Mouse (Mus musculus) heart, adult 2 months (tissue): ENCODE results near the gene Copz2. TPM values are rescaled to one million over a fixed set of nuclear protein-coding genes. Genes with fewer than 3 reads are reported as not detected.
A peak's percentile ranks its signal among the peaks of the same experiment; 100 is the strongest.

ENCODE experiments used
- DNase-seq, 2 experiments: peaks; one replicate each; pipeline ENCODE4 v3.0.0; 2021
- H3K27ac ChIP-seq: fragments of 200-600 bp; 2 replicates; pipeline ENCODE4 v1.8.1; 2022
- H3K27me3 ChIP-seq: fragments of 200-500 bp; 2 replicates; pipeline ENCODE4 v1.6.1; 2012; ENCODE audit warnings: mild to moderate bottlenecking, low read length, inconsistent platforms, mixed read lengths; ENCODE audit not compliant: control insufficient read depth, insufficient read depth
- H3K36me3 ChIP-seq: fragments of 200-500 bp; 2 replicates; pipeline ENCODE4 v1.6.1; 2012; ENCODE audit warnings: low read length, inconsistent platforms; ENCODE audit not compliant: control insufficient read depth, insufficient read depth
- H3K4me1 ChIP-seq: fragments of 200-500 bp; 2 replicates; pipeline ENCODE4 v1.6.1; 2011; ENCODE audit warnings: low read length; ENCODE audit not compliant: control insufficient read depth, insufficient read depth
- H3K4me3 ChIP-seq: fragments of 200-600 bp; 2 replicates; pipeline ENCODE4 v1.8.1; 2022
- H3K79me2 ChIP-seq: fragments of 200-500 bp; replicated peaks from 2 replicates; pipeline ENCODE4 v1.6.1; 2012; ENCODE audit warnings: mild to moderate bottlenecking, inconsistent platforms, low read length, moderate library complexity, mixed read lengths; ENCODE audit not compliant: control insufficient read depth, insufficient read depth
- H3K9ac ChIP-seq: fragments of 200-500 bp; 2 replicates; pipeline ENCODE4 v1.6.1; 2012; ENCODE audit warnings: low read depth, mild to moderate bottlenecking, control low read depth, inconsistent platforms, low read length, mixed read lengths
- CTCF ChIP-seq: fragments of 200-600 bp; IDR thresholded peaks from 2 replicates; pipeline ENCODE4 v1.8.1; 2022; ENCODE audit warnings: antibody characterized with exemption, mild to moderate bottlenecking, moderate library complexity
- EP300 ChIP-seq: fragments of 200-500 bp; IDR thresholded peaks from 2 replicates; pipeline ENCODE4 v1.6.1; 2011; ENCODE audit warnings: low read depth, low read length, control low read depth; ENCODE audit not compliant: insufficient read depth
- POLR2A ChIP-seq: fragments of 200-500 bp; IDR thresholded peaks from 2 replicates; pipeline ENCODE4 v1.6.1; 2011; ENCODE audit warnings: mild to moderate bottlenecking, low read depth, low read length, control low read depth; ENCODE audit not compliant: insufficient read depth
- WGBS: fragments of 180-500 bp; shearing (Covaris S2); methylation state at CpG from one replicate; pipeline ENCODE4 v1.1.7; 2018; 5-methylcytosine and 5-hydroxymethylcytosine counted together
- intact Hi-C: fragments of 180-260 bp; cut with DNase I; formaldehyde crosslinking; loops from one replicate; pipeline ENCODE4 v1.15.1; 2025
- microRNA-seq, 2 experiments: library from miRNA; unstranded; fragments of <30 nt; microRNA quantifications; one replicate each; pipeline ENCODE4 v1.2.0; 2021
- polyA plus RNA-seq: library from polyadenylated mRNA; depleted of rRNA; stranded (reverse); fragments of >200 nt; gene quantifications from 2 replicates; pipeline ENCODE4 v1.2.3, GENCODE M21; 2012; rRNA removed
- total RNA-seq, 2 experiments: library from RNA; stranded (reverse); gene quantifications; 2 replicates each; pipeline ENCODE4 v1.2.3; 2021

Gene Copz2
- total and polyA plus RNA-seq, 3 experiments: 35.0 to 55.0 (median 36.9) TPM

GRCm38 (mm10) chr11:96906431-96907161 is 56.9 kb downstream of the Copz2 start:
- intact Hi-C loops: no loop called here
- Histone ChIP-seq H3K27me3 (no peaks in the 10 kb centered on the region), H3K9ac (no peak overlapping the region), H3K4me3 (no peak overlapping the region), H3K36me3 (no peaks in the 10 kb centered on the region), H3K79me2 (no peaks in the 10 kb centered on the region), H3K27ac (peak overlapping the region; percentile 73), H3K4me1 (no peaks in the 10 kb centered on the region; the same call in 1 of the 2 replicates)
- TF ChIP-seq POLR2A (no peak), CTCF (no peak), EP300 (peak; percentile 66; the same call in 1 of the 2 replicates)
- DNase-seq: peak; percentile 58 to 64
- WGBS: 32% methylated on average over 15 of the region's 15 CpGs

GRCm38 (mm10) chr11:96908594-96908993 is 58.9 kb downstream of the Copz2 start:
- H3K27ac ChIP-seq: no peak overlapping the region
- no peaks in the 10 kb centered on the region for H3K36me3 ChIP-seq
- TF ChIP-seq POLR2A (no peak), EP300 (no peak), CTCF (no peak)
- H3K27me3 ChIP-seq: no peaks in the 10 kb centered on the region
- H3K79me2 ChIP-seq: no peaks in the 10 kb centered on the region
- no peak for DNase-seq
- no peak overlapping the region for H3K4me3 ChIP-seq
- H3K9ac ChIP-seq: no peak overlapping the region
- 95% methylated on average over 12 of the region's 12 CpGs for WGBS
- H3K4me1 ChIP-seq: no peaks in the 10 kb centered on the region; the same call in 1 of the 2 replicates
- intact Hi-C loops: no loop called here

GRCm38 (mm10) chr11:96910003-96910402 is 60.3 kb downstream of the Copz2 start:
- no peak overlapping the region for H3K4me3 ChIP-seq
- intact Hi-C loops: loop anchor here (1.0 to 5.0 kb wide), 2 partner anchors 43 to 148 kb away; no protein-coding TSS in a partner anchor
- TF ChIP-seq POLR2A (no peak), EP300 (peak; percentile 76; the same call in 1 of the 2 replicates), CTCF (peak; percentile 92)
- H3K79me2 ChIP-seq: no peaks in the 10 kb centered on the region
- 25% methylated on average over 7 of the region's 7 CpGs for WGBS
- H3K4me1 ChIP-seq: no peaks in the 10 kb centered on the region; the same call in 1 of the 2 replicates
- H3K36me3 ChIP-seq: no peaks in the 10 kb centered on the region
- no peak overlapping the region for H3K27ac ChIP-seq
- no peaks in the 10 kb centered on the region for H3K27me3 ChIP-seq
- no peak overlapping the region for H3K9ac ChIP-seq
- peak; percentile 76 to 80 for DNase-seq

Small RNA genes within 50 kb of the gene (microRNA-seq; reads per million reads assigned to microRNA genes)
- 107 to 236 reads per million in 2 experiments for gene Mir152

Other genes with a start within 250 kb of the Copz2 start
- gene Snx11, start 72.3 kb upstream of the Copz2 start, total RNA-seq: 10 to 100 TPM; 11.6 to 12.5 TPM
- 11.1 and 16.2 TPM in 2 replicates for gene Snx11, start 72.3 kb upstream of the Copz2 start, polyA plus RNA-seq
- gene Cbx1, start 60.7 kb upstream of the Copz2 start, total RNA-seq: 10 to 100 TPM; 34.8 to 36.9 TPM
- 8.4 and 11.1 TPM in 2 replicates for gene Cbx1, start 60.7 kb upstream of the Copz2 start, polyA plus RNA-seq
- gene Nfe2l1, start 19.9 kb upstream of the Copz2 start, total RNA-seq: 100 to 1,000 TPM; 395 to 436 TPM
- gene Nfe2l1, start 19.9 kb upstream of the Copz2 start, polyA plus RNA-seq: 397 and 529 TPM in 2 replicates
- 10 to 100 TPM; 17.4 to 25.2 TPM for gene Cdk5rap3, start 66.6 kb downstream of the Copz2 start, total RNA-seq
- gene Cdk5rap3, start 66.6 kb downstream of the Copz2 start, polyA plus RNA-seq: 13.8 and 17.5 TPM in 2 replicates
- gene Prr15l, start 78.2 kb downstream of the Copz2 start, total RNA-seq: 1 to 10 TPM in 1 of 2 experiments, under 1 TPM in 1; 0.93 to 2.1 TPM
- 0.70 and 2.5 TPM in 2 replicates for gene Prr15l, start 78.2 kb downstream of the Copz2 start, polyA plus RNA-seq
- gene Pnpo, start 94.1 kb downstream of the Copz2 start, total RNA-seq: 10 to 100 TPM; 12.9 to 13.0 TPM
- 21.3 and 22.0 TPM in 2 replicates for gene Pnpo, start 94.1 kb downstream of the Copz2 start, polyA plus RNA-seq
- 10 to 100 TPM; 10.4 to 12.4 TPM for gene Sp2, start 133.1 kb downstream of the Copz2 start, total RNA-seq
- 10.3 and 12.3 TPM in 2 replicates for gene Sp2, start 133.1 kb downstream of the Copz2 start, polyA plus RNA-seq
- under 1 TPM; 0.11 to 0.21 TPM for gene Sp6, start 163.5 kb downstream of the Copz2 start, total RNA-seq
- gene Sp6, start 163.5 kb downstream of the Copz2 start, polyA plus RNA-seq: 0.21 and 0.23 TPM in 2 replicates
- gene Scrn2, start 180.1 kb downstream of the Copz2 start, total RNA-seq: 10 to 100 TPM; 12.6 TPM
- 13.0 and 16.3 TPM in 2 replicates for gene Scrn2, start 180.1 kb downstream of the Copz2 start, polyA plus RNA-seq
- under 1 TPM in 1 of 2 experiments, not detected in 1; 0.18 TPM for gene Lrrc46, start 191.5 kb downstream of the Copz2 start, total RNA-seq
- 0.50 and 1.0 TPM in 2 replicates for gene Lrrc46, start 191.5 kb downstream of the Copz2 start, polyA plus RNA-seq
- gene Mrpl10, start 191.7 kb downstream of the Copz2 start, total RNA-seq: 10 to 100 TPM; 76.4 to 87.2 TPM
- 91.4 and 98.6 TPM in 2 replicates for gene Mrpl10, start 191.7 kb downstream of the Copz2 start, polyA plus RNA-seq
- 1 to 10 TPM; 4.1 to 4.4 TPM for gene Osbpl7, start 200.8 kb downstream of the Copz2 start, total RNA-seq
- 5.0 and 7.0 TPM in 2 replicates for gene Osbpl7, start 200.8 kb downstream of the Copz2 start, polyA plus RNA-seq